ENCODE assay signal across 26 mouse cellular contexts in genomic region chr5:123869615-123870014, GRCm38 (mm10). TPM values are rescaled to one million over a fixed set of nuclear protein-coding genes. Genes with fewer than 3 reads are reported as not detected.
"Had no signal": no experiment of that assay in that cellular context is flagged by ENCODE, and none has a peak within 500 bp of the region (broad histone marks: within the 10 kb centered on the region; RNA-seq: fewer than 3 reads in every experiment).

No protein-coding gene starts in this region.

- DNase-seq: kidney, adult 11 months; kidney, adult 8-10 months; kidney, postnatal 10 days; kidney, postnatal 36 days; layer of hippocampus, postnatal 36 days; left cerebral cortex, postnatal 4 days; liver, postnatal 0 days; lung, embryonic 14.5 days; retina, postnatal 1 day; right cerebral cortex, postnatal 25 days; thymus, postnatal 36 days had no signal

- H3K4me2 ChIP-seq: intestine, embryonic 15.5 days; kidney, embryonic 15.5 days; liver, embryonic 11.5 days; lung, embryonic 14.5 days; midbrain, embryonic 12.5 days; neural tube, embryonic 13.5 days had no signal

- H3K27ac ChIP-seq: intestine, embryonic 15.5 days; kidney, embryonic 15.5 days; left cerebral cortex, adult 2 months; liver, embryonic 14.5 days; macrophage; midbrain, embryonic 12.5 days; neural tube, embryonic 13.5 days had no signal

- H3K9ac ChIP-seq: intestine, embryonic 15.5 days; kidney, embryonic 15.5 days; liver, embryonic 14.5 days; liver, postnatal 0 days; lung, embryonic 14.5 days; midbrain, embryonic 12.5 days; neural tube, embryonic 13.5 days had no signal

- H3K4me1 ChIP-seq: intestine, embryonic 15.5 days; kidney, embryonic 15.5 days; midbrain, embryonic 12.5 days; neural tube, embryonic 13.5 days had no signal

- H3K36me3 ChIP-seq: intestine, embryonic 15.5 days; kidney, embryonic 15.5 days; midbrain, embryonic 12.5 days; neural tube, embryonic 13.5 days had no signal

- H3K27me3 ChIP-seq: intestine, embryonic 15.5 days; kidney, embryonic 15.5 days; midbrain, embryonic 12.5 days; neural tube, embryonic 13.5 days had no signal

- ATAC-seq: intestine, embryonic 15.5 days; liver, postnatal 0 days; lung, postnatal 0 days; midbrain, embryonic 16.5 days had no signal

- H3K4me3 ChIP-seq: intestine, embryonic 15.5 days; kidney, embryonic 15.5 days; left cerebral cortex, adult 2 months; midbrain, embryonic 12.5 days; myocyte; neural tube, embryonic 13.5 days had no signal

- H3K9me3 ChIP-seq: intestine, embryonic 15.5 days; kidney, embryonic 15.5 days; midbrain, embryonic 12.5 days; neural tube, embryonic 13.5 days had no signal

RNA-seq across cellular contexts. Expression of gene Hcar2, which starts 4.3 kb away (rescaled TPM):
- total RNA-seq: layer of hippocampus, postnatal 10 days; left cerebral cortex, adult 2 months; left cerebral cortex, postnatal 14 days; left cerebral cortex, postnatal 4 days had no signal
- polyA plus RNA-seq: liver, embryonic 11.5 days; lung, embryonic 14.5 days; midbrain, embryonic 12.5 days; midbrain, embryonic 16.5 days; myocyte; neural tube, embryonic 13.5 days had no signal

RNA-seq across cellular contexts. Expression of gene Hcar1, which starts 10.2 kb away (rescaled TPM):
- total RNA-seq: monocyte, adult 5-6 weeks; neutrophil, adult 5-6 weeks had no signal
- polyA plus RNA-seq: macrophage, myocyte had no signal

RNA-seq across cellular contexts. Expression of gene Gm43518, which starts 57.6 kb away (rescaled TPM):
- total RNA-seq: left cerebral cortex, postnatal 14 days; monocyte, adult 5-6 weeks had no signal
- polyA plus RNA-seq: macrophage, myocyte had no signal
